Mouse (Mus musculus) forebrain, embryonic 12.5 days (tissue): ENCODE measurements at regions not wholly inside any gene's neighbourhood (a gene's known extent, or its start where the extent isn't known, plus 50 kb on each side); places are given as distances from the start of the nearest gene placed in this dataset.

Experiments
- ATAC-seq: fragments of 200-750 bp; cut with Nextera tagmentation; 2 replicates; pipeline ENCODE4 v1.8.0; 2017; ENCODE audit warnings: moderate TSS enrichment; ENCODE audit not compliant: low FRiP score
- H3K27ac ChIP-seq: fragments of 300-500 bp; sonication (generic); 2 replicates; pipeline ENCODE4 v1.5.1; 2016; ENCODE audit warnings: mild to moderate bottlenecking
- H3K27me3 ChIP-seq: fragments of 300-500 bp; sonication (generic); 2 replicates; pipeline ENCODE4 v1.6.1; 2016; ENCODE audit warnings: mild to moderate bottlenecking
- H3K36me3 ChIP-seq: fragments of 300-500 bp; sonication (generic); replicated peaks from 2 replicates; pipeline ENCODE4 v1.6.1; 2016; ENCODE audit warnings: mild to moderate bottlenecking
- H3K4me1 ChIP-seq: fragments of 300-500 bp; sonication (generic); 2 replicates; pipeline ENCODE4 v1.6.1; 2016
- H3K4me2 ChIP-seq: fragments of 300-500 bp; sonication (generic); 2 replicates; pipeline ENCODE4 v1.6.1; 2016; ENCODE audit warnings: mild to moderate bottlenecking, moderate library complexity
- H3K4me3 ChIP-seq: fragments of 300-500 bp; sonication (generic); replicated peaks from 2 replicates; pipeline ENCODE4 v1.5.1; 2016; ENCODE audit warnings: mild to moderate bottlenecking
- H3K9ac ChIP-seq: fragments of 300-500 bp; sonication (generic); 2 replicates; pipeline ENCODE4 v1.6.1; 2016; ENCODE audit warnings: mild to moderate bottlenecking
- H3K9me3 ChIP-seq: fragments of 300-500 bp; sonication (generic); 2 replicates; pipeline ENCODE4 v1.6.1; 2016
- WGBS: fragments of 180-500 bp; shearing (Covaris S2); methylation state at CpG from one replicate; pipeline ENCODE4 v1.1.7; 2016; 5-methylcytosine and 5-hydroxymethylcytosine counted together

DNA sequence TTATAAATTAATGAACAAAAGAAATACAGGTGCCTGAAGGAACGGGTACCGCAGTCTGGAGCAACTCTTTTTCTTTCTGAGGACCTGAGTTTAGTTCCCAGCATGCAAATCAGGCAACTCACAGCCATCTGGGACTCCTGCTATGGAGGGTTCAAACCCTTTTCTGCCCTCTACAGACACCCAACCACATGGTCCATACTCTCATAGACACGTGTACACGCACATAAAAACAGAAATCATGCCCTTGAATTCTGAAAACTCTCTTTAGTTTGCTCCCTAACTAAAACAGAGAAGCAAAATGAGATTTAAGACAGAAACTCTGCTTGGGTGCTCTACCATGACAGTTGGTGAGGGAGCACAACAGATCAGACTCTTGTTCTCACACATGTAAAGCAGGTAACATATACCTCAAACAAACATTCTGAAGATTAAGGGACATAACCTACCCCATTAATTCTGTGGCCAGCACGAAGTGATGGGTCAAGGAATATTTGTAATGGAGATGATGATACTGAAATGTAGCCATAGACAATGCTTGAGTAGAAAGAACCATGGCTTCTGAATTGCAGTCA is 233.3 kb downstream of the Gm7489 start:
- Histone ChIP-seq H3K9me3 (no peaks in the 10 kb centered on the region), H3K9ac (no peak overlapping the region), H3K4me2 (no peak overlapping the region), H3K27ac (no peak overlapping the region), H3K4me3 (no peak overlapping the region), H3K27me3 (no peaks in the 10 kb centered on the region), H3K4me1 (no peaks in the 10 kb centered on the region), H3K36me3 (no peaks in the 10 kb centered on the region)
- ATAC-seq, result no peak
- WGBS, result 83% methylated on average over 5 of the region's 5 CpGs

DNA sequence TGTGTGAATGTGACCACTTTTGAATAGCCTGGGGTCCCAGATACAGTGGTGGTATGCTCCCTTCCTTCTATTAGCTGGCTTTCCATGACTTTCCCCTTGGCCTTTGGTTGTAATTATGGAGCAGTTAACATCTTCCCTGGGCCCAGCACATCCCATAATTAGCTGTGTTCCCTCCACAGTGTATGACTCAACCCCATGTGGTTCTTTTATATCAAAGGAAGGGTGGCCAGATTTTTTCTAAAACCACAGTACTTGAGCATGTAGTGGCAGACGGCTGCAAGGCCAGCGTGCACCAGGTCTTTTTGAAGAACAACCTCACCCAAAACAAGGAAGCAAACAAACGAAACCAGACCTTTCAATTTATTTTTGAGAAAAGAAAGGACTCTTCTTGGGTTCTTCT is 235.8 kb downstream of the Gm7489 start:
- Histone ChIP-seq H3K4me1 (no peaks in the 10 kb centered on the region), H3K9me3 (no peaks in the 10 kb centered on the region), H3K4me2 (no peak overlapping the region), H3K9ac (no peak overlapping the region), H3K27ac (no peak overlapping the region), H3K4me3 (no peak overlapping the region), H3K27me3 (no peaks in the 10 kb centered on the region), H3K36me3 (no peaks in the 10 kb centered on the region)
- ATAC-seq, result no peak
- WGBS, result 81% methylated on average over 3 of the region's 3 CpGs

DNA sequence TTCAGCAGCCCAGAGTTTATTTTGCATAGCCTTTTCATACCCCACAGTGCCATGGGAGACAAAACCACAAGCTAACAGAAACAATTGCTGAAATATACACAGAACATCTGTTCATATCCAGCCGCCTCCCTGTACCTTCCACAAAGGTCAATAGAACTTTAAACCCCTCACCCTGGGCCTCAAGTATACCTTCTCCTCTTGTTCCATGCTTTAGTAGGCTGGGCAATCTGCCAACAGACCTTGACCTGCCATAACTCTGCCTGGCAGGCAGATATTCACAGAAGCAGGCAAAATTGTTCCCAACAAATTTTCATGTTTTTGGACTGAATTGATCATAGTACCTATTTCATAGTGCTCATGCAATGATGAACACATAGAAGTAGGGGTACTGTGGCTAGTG is 279.6 kb downstream of the Gm7489 start:
- Histone ChIP-seq H3K27ac (no peak overlapping the region), H3K4me3 (no peak overlapping the region), H3K4me1 (no peaks in the 10 kb centered on the region; the same call in 1 of the 2 replicates), H3K27me3 (no peaks in the 10 kb centered on the region), H3K9me3 (no peaks in the 10 kb centered on the region), H3K36me3 (no peaks in the 10 kb centered on the region), H3K9ac (no peak overlapping the region), H3K4me2 (no peak overlapping the region)
- WGBS, result 76% methylated on average over 1 of the region's 1 CpGs
- no peak for ATAC-seq

GRCm38 (mm10) chr15:54167842-54168361 is 283.2 kb downstream of the Gm7489 start:
- 58% methylated on average over 3 of the region's 3 CpGs for WGBS
- no peak overlapping the region for H3K27ac ChIP-seq
- no peak for ATAC-seq

GRCm38 (mm10) chr15:54177221-54177620 is 292.5 kb downstream of the Gm7489 start:
- no peaks in the 10 kb centered on the region for H3K4me1 ChIP-seq
- no peak overlapping the region for H3K4me2 ChIP-seq
- no peak overlapping the region for H3K9ac ChIP-seq
- no peaks in the 10 kb centered on the region for H3K9me3 ChIP-seq
- no peak overlapping the region for H3K4me3 ChIP-seq
- no peaks in the 10 kb centered on the region for H3K36me3 ChIP-seq
- ATAC-seq, result no peak
- no peaks in the 10 kb centered on the region for H3K27me3 ChIP-seq
- WGBS, result 77% methylated on average over 2 of the region's 2 CpGs
- no peak overlapping the region for H3K27ac ChIP-seq

More at GRCm38 (mm10) chr15:54167842-54168361, 283.2 kb downstream of the Gm7489 start:
- Histone ChIP-seq H3K9me3 (no peaks in the 10 kb centered on the region), H3K4me1 (no peaks in the 10 kb centered on the region; the same call in 1 of the 2 replicates), H3K4me2 (no peak overlapping the region), H3K27me3 (no peaks in the 10 kb centered on the region), H3K4me3 (no peak overlapping the region), H3K36me3 (no peaks in the 10 kb centered on the region), H3K9ac (no peak overlapping the region)

- Histone ChIP-seq H3K4me1 (no peaks in the 10 kb centered on the region), H3K9me3 (no peaks in the 10 kb centered on the region), H3K27me3 (no peaks in the 10 kb centered on the region), H3K4me2 (no peak overlapping the region), H3K27ac (no peak overlapping the region), H3K36me3 (no peaks in the 10 kb centered on the region), H3K9ac (no peak overlapping the region), H3K4me3 (no peak overlapping the region)
- ATAC-seq, result no peak
- 90% methylated on average over 3 of the region's 3 CpGs for WGBS
These were observed 293.1 kb downstream of the Gm7489 start for GRCm38 (mm10) chr15:54177791-54178190.
